Mouse (Mus musculus): ENCODE results near the gene Gm4952. TPM values are rescaled to one million over a fixed set of nuclear protein-coding genes. Genes with fewer than 3 reads are reported as not detected.

The Gm4952 gene
- total RNA-seq, 1 experiment: not detected

- Histone ChIP-seq H3K9ac (ENCODE audit: insufficient read depth, low read depth, low read length, poor library complexity, severe bottlenecking) (no peak overlapping the region), H3K4me1 (ENCODE audit: control insufficient read depth in 2 of 2, insufficient read depth in 2 of 2, low read length in 2 of 2, poor library complexity in 1 of 2) (no peaks in the 10 kb centered on the region; a peak in 1 of 4 replicates), H3K9me3 (ENCODE audit: control insufficient read depth, insufficient read depth, low read depth, low read length) (no peaks in the 10 kb centered on the region), H3K27ac (ENCODE audit: insufficient read depth, low read depth, low read length, poor library complexity, severe bottlenecking) (no peak overlapping the region), H3K36me3 (ENCODE audit: control insufficient read depth, insufficient read depth, low read length, poor library complexity, severe bottlenecking) (no peaks in the 10 kb centered on the region), H3K4me3 (ENCODE audit: insufficient read depth in 1 of 2, low read depth in 1 of 2, low read length in 2 of 2, poor library complexity in 1 of 2, severe bottlenecking in 1 of 2) (no peak overlapping the region)
- DNase-seq (ENCODE audit: low read depth, low spot score): no peak
- TF ChIP-seq HCFC1 (IDR thresholded peaks at IDR 0.05; ENCODE audit: borderline replicate concordance, insufficient read depth, low read length) (no peak), MAFK (IDR thresholded peaks at IDR 0.05; ENCODE audit: insufficient read depth, low read depth, low read length) (no peak), ZNF384 (IDR thresholded peaks at IDR 0.05; ENCODE audit: low read depth, low read length) (no peak), CHD2 (IDR thresholded peaks at IDR 0.05; ENCODE audit: low read depth, low read length) (no peak), ZC3H11A (IDR thresholded peaks at IDR 0.05; ENCODE audit: borderline replicate concordance, low read depth, low read length) (no peak)
- in situ Hi-C loops (cut with MboI; ENCODE audit: low sequenced_read_pairs in 2 of 2, unreplicated experiment in 2 of 2): no loop called here
Observed at GRCm38 (mm10) chr19:12600684-12601480, 1.1 kb downstream of the Gm4952 start.

GRCm38 (mm10) chr19:12608336-12608735 lies 8.6 kb downstream of the Gm4952 start:
- TF ChIP-seq ZC3H11A (IDR thresholded peaks at IDR 0.05; ENCODE audit: borderline replicate concordance, low read depth, low read length) (no peak), HCFC1 (IDR thresholded peaks at IDR 0.05; ENCODE audit: borderline replicate concordance, insufficient read depth, low read length) (no peak), ZNF384 (IDR thresholded peaks at IDR 0.05; ENCODE audit: low read depth, low read length) (no peak), MAFK (IDR thresholded peaks at IDR 0.05; ENCODE audit: insufficient read depth, low read depth, low read length) (no peak), CHD2 (IDR thresholded peaks at IDR 0.05; ENCODE audit: low read depth, low read length) (no peak)
- H3K36me3 ChIP-seq (ENCODE audit: control insufficient read depth, insufficient read depth, low read length, poor library complexity, severe bottlenecking): no peaks in the 10 kb centered on the region
- no peak overlapping the region for H3K27ac ChIP-seq (ENCODE audit: insufficient read depth, low read depth, low read length, poor library complexity, severe bottlenecking)
- no peaks in the 10 kb centered on the region for H3K9me3 ChIP-seq (ENCODE audit: control insufficient read depth, insufficient read depth, low read depth, low read length)
- no peak overlapping the region for H3K9ac ChIP-seq (ENCODE audit: insufficient read depth, low read depth, low read length, poor library complexity, severe bottlenecking)
- no peak for DNase-seq (ENCODE audit: low read depth, low spot score)
- in situ Hi-C loops (cut with MboI; ENCODE audit: low sequenced_read_pairs in 2 of 2, unreplicated experiment in 2 of 2): no loop called here
- no peaks in the 10 kb centered on the region for H3K4me1 ChIP-seq (ENCODE audit: control insufficient read depth in 2 of 2, insufficient read depth in 2 of 2, low read length in 2 of 2, poor library complexity in 1 of 2)
- H3K4me3 ChIP-seq (ENCODE audit: insufficient read depth in 1 of 2, low read depth in 1 of 2, low read length in 2 of 2, poor library complexity in 1 of 2, severe bottlenecking in 1 of 2): no peak overlapping the region

DNA sequence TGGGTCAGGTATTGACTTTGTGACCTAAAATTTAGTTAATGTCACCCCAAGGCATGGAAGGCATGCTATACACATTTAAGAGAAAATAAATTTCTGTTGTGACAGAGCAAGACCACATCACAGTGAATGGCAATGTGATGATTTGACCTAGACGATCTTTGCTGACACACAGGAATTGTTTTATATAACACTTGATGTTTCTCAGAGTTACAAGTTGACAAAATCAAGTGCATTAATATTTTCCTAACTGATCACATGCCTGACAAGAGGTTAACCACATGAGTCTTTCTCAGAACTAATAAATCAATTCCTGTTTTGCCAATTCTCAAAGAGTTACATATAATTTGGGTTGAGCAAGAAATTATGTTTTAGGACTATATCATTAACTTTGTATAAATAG lies 13.9 kb downstream of the Gm4952 start:
- Histone ChIP-seq H3K4me3 (ENCODE audit: insufficient read depth in 1 of 2, low read depth in 1 of 2, low read length in 2 of 2, poor library complexity in 1 of 2, severe bottlenecking in 1 of 2) (no peak overlapping the region), H3K27ac (ENCODE audit: insufficient read depth, low read depth, low read length, poor library complexity, severe bottlenecking) (no peak overlapping the region), H3K9me3 (ENCODE audit: control insufficient read depth, insufficient read depth, low read depth, low read length) (no peaks in the 10 kb centered on the region), H3K36me3 (ENCODE audit: control insufficient read depth, insufficient read depth, low read length, poor library complexity, severe bottlenecking) (no peaks in the 10 kb centered on the region), H3K4me1 (ENCODE audit: control insufficient read depth in 2 of 2, insufficient read depth in 2 of 2, low read length in 2 of 2, poor library complexity in 1 of 2) (no peaks in the 10 kb centered on the region), H3K9ac (ENCODE audit: insufficient read depth, low read depth, low read length, poor library complexity, severe bottlenecking) (no peak overlapping the region)
- no peak for DNase-seq (ENCODE audit: low read depth, low spot score)
- in situ Hi-C loops (cut with MboI; ENCODE audit: low sequenced_read_pairs in 2 of 2, unreplicated experiment in 2 of 2): no loop called here
- no peak for TF ChIP-seq ZC3H11A (IDR thresholded peaks at IDR 0.05; ENCODE audit: borderline replicate concordance, low read depth, low read length)
- no peak for TF ChIP-seq ZNF384 (IDR thresholded peaks at IDR 0.05; ENCODE audit: low read depth, low read length)
- TF ChIP-seq CHD2 (IDR thresholded peaks at IDR 0.05; ENCODE audit: low read depth, low read length): no peak
- TF ChIP-seq HCFC1 (IDR thresholded peaks at IDR 0.05; ENCODE audit: borderline replicate concordance, insufficient read depth, low read length): no peak
- no peak for TF ChIP-seq MAFK (IDR thresholded peaks at IDR 0.05; ENCODE audit: insufficient read depth, low read depth, low read length)

- TF ChIP-seq MAFK (IDR thresholded peaks at IDR 0.05; ENCODE audit: insufficient read depth, low read depth, low read length) (no peak), HCFC1 (IDR thresholded peaks at IDR 0.05; ENCODE audit: borderline replicate concordance, insufficient read depth, low read length) (no peak), CHD2 (IDR thresholded peaks at IDR 0.05; ENCODE audit: low read depth, low read length) (no peak), ZNF384 (IDR thresholded peaks at IDR 0.05; ENCODE audit: low read depth, low read length) (no peak), ZC3H11A (IDR thresholded peaks at IDR 0.05; ENCODE audit: borderline replicate concordance, low read depth, low read length) (no peak)
- no peak within 1 kb of the TSS for H3K4me3 ChIP-seq (ENCODE audit: insufficient read depth in 1 of 2, low read depth in 1 of 2, low read length in 2 of 2, poor library complexity in 1 of 2, severe bottlenecking in 1 of 2)
- H3K4me1 ChIP-seq (ENCODE audit: control insufficient read depth in 2 of 2, insufficient read depth in 2 of 2, low read length in 2 of 2, poor library complexity in 1 of 2): no peaks in the 10 kb centered on the region
- H3K36me3 ChIP-seq (ENCODE audit: control insufficient read depth, insufficient read depth, low read length, poor library complexity, severe bottlenecking): no peaks in the 10 kb centered on the region
- DNase-seq (ENCODE audit: low read depth, low spot score): no peak
- in situ Hi-C loops (cut with MboI; ENCODE audit: low sequenced_read_pairs in 2 of 2, unreplicated experiment in 2 of 2): no loop called here
- no peaks in the 10 kb centered on the region for H3K9me3 ChIP-seq (ENCODE audit: control insufficient read depth, insufficient read depth, low read depth, low read length)
- H3K27ac ChIP-seq (ENCODE audit: insufficient read depth, low read depth, low read length, poor library complexity, severe bottlenecking): no peak within 1 kb of the TSS
- no peak within 1 kb of the TSS for H3K9ac ChIP-seq (ENCODE audit: insufficient read depth, low read depth, low read length, poor library complexity, severe bottlenecking)
Observed at GRCm38 (mm10) chr19:12633176-12633575, 33.4 kb downstream of the Gm4952 start, which contains the start of gene Glyat. TSS of gene Glyat (plus strand) at chr19:12633308.
